Mouse (Mus musculus) forebrain, embryonic 12.5 days (tissue): Measurements from ENCODE around the gene Gm10277. TPM values are rescaled to one million over a fixed set of nuclear protein-coding genes. Genes with fewer than 3 reads are reported as not detected.

ENCODE experiments used
- ATAC-seq: fragments of 200-750 bp; cut with Nextera tagmentation; 2 replicates; pipeline ENCODE4 v1.8.0; 2017; ENCODE audit warnings: moderate TSS enrichment; ENCODE audit not compliant: low FRiP score
- H3K27ac ChIP-seq: fragments of 300-500 bp; sonication (generic); 2 replicates; pipeline ENCODE4 v1.5.1; 2016; ENCODE audit warnings: mild to moderate bottlenecking
- H3K27me3 ChIP-seq: fragments of 300-500 bp; sonication (generic); 2 replicates; pipeline ENCODE4 v1.6.1; 2016; ENCODE audit warnings: mild to moderate bottlenecking
- H3K36me3 ChIP-seq: fragments of 300-500 bp; sonication (generic); replicated peaks from 2 replicates; pipeline ENCODE4 v1.6.1; 2016; ENCODE audit warnings: mild to moderate bottlenecking
- H3K4me1 ChIP-seq: fragments of 300-500 bp; sonication (generic); 2 replicates; pipeline ENCODE4 v1.6.1; 2016
- H3K4me2 ChIP-seq: fragments of 300-500 bp; sonication (generic); 2 replicates; pipeline ENCODE4 v1.6.1; 2016; ENCODE audit warnings: mild to moderate bottlenecking, moderate library complexity
- H3K4me3 ChIP-seq: fragments of 300-500 bp; sonication (generic); replicated peaks from 2 replicates; pipeline ENCODE4 v1.5.1; 2016; ENCODE audit warnings: mild to moderate bottlenecking
- H3K9ac ChIP-seq: fragments of 300-500 bp; sonication (generic); 2 replicates; pipeline ENCODE4 v1.6.1; 2016; ENCODE audit warnings: mild to moderate bottlenecking
- H3K9me3 ChIP-seq: fragments of 300-500 bp; sonication (generic); 2 replicates; pipeline ENCODE4 v1.6.1; 2016
- WGBS: fragments of 180-500 bp; shearing (Covaris S2); methylation state at CpG from one replicate; pipeline ENCODE4 v1.1.7; 2016; 5-methylcytosine and 5-hydroxymethylcytosine counted together
- polyA plus RNA-seq: library from polyadenylated mRNA; unstranded; fragments of >200 nt; fragmentation: Nextera tagmentation; extraction: Ambion mirVana; gene quantifications from 2 replicates; pipeline ENCODE4 v1.2.1, GENCODE M21; 2016

The Gm10277 gene
- polyA plus RNA-seq, 1 experiment from 2014 or later, result 2.9 TPM

DNA sequence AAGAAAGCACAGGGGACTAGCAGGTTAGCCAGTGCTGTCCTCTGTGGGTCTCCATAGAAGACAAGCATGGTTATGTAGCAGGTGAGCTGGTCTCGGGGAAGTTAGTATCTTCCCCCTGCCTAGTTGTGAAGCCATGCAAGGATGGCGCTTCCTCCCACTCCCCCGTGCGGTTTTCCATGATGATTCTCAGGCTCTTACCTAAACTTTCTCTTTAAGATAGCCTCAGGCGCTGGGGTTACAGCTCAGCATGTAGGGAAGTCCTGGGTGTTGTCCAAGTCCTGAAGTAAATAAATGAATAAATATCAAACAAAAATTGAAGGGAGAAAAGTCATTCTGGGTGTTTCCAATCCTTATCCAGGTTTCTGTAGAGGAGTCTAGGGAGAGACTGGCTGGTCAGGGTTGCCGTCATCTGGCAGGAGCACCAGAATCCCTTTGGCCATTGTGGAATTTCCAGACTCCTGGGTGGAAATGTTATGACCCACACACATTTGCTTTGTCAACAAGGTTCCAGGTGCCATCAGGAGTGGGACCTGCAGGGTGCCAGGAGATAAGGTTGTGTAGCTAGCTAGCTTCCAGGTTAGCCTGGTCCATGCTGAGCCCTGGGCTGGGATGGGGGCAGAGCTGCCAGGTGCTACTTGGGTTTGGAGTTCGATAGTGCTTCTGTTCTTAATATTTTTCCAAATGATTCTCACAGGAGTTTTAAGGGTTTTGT is 5.3 kb downstream of the Gm10277 start:
- Histone ChIP-seq H3K4me2 (no peak overlapping the region), H3K36me3 (peaks cover 19% of the 10 kb centered on the region), H3K27me3 (no peaks in the 10 kb centered on the region), H3K9me3 (no peaks in the 10 kb centered on the region), H3K4me3 (no peak overlapping the region), H3K4me1 (peaks cover 37% of the 10 kb centered on the region), H3K27ac (no peak overlapping the region), H3K9ac (no peak overlapping the region)
- no peak for ATAC-seq
- WGBS, result 85% methylated on average over 7 of the region's 7 CpGs

DNA sequence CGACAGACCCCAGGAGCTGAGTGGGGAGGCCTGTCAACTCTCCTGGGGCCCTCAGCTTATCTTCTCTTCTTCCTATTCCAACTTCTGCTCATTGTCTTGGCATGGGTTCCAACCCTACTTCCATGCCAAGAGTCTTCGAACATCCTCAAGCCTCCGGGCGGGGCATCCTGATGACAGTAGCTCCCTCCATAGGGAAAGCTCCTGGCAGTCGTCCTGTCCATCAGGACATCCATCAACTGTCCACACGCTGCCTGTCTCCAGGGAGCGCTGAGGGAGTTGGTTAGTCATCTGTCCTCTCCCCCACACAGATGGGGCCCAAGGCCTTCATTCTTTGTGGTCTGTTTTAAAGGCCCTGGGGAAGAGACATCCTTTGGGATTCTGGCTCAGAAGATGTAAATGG is 6.5 kb downstream of the Gm10277 start:
- peaks cover 33% of the 10 kb centered on the region for H3K4me1 ChIP-seq
- no peaks in the 10 kb centered on the region for H3K27me3 ChIP-seq
- no peak overlapping the region for H3K4me3 ChIP-seq
- peaks cover 24% of the 10 kb centered on the region for H3K36me3 ChIP-seq
- H3K9me3 ChIP-seq, result no peaks in the 10 kb centered on the region
- no peak overlapping the region for H3K27ac ChIP-seq
- no peak overlapping the region for H3K4me2 ChIP-seq
- H3K9ac ChIP-seq, result no peak overlapping the region
- WGBS, result 90% methylated on average over 7 of the region's 7 CpGs
- ATAC-seq, result no peak

DNA sequence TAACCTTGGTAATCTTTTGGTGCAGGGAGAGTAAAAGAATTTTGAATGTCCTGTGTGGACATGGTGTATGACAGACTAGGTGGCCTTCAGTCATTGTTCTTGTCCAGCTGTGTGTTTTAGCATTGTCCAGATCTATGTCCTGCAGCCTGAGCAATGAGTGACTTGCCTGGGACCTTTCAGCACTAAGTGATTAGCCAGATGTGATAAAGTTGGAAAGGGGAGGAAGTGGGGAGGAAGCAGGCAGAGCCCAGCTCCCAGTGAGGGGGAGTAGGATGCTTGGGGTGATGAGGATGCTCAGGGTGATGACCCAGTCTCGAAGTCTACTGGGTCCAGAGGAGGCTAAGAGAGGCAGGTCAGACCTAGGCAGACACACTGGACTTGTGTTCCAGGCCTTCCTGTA is 8.3 kb downstream of the Gm10277 start:
- ATAC-seq, result no peak
- Histone ChIP-seq H3K9me3 (no peaks in the 10 kb centered on the region), H3K4me2 (no peak overlapping the region), H3K9ac (no peak overlapping the region), H3K4me3 (no peak overlapping the region), H3K36me3 (peaks cover 24% of the 10 kb centered on the region), H3K27me3 (no peaks in the 10 kb centered on the region), H3K4me1 (peaks cover 26% of the 10 kb centered on the region), H3K27ac (no peak overlapping the region)
- 76% methylated on average over 1 of the region's 1 CpGs for WGBS

DNA sequence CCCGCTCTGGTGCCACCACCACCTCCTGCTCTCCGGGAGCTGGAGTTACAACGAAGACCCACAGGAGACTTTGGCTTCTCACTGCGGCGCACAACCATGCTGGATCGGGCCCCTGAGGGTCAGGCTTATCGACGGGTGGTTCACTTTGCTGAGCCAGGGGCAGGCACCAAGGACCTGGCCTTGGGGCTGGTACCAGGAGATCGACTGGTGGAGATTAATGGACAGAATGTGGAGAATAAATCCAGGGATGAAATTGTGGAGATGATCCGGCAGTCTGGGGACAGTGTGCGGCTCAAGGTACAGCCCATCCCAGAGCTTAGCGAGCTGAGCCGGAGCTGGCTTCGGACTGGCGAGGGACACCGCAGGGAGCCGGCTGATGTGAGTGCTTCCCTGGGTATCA is 9.6 kb downstream of the Gm10277 start:
- Histone ChIP-seq H3K4me2 (no peak overlapping the region), H3K27ac (no peak overlapping the region), H3K36me3 (peaks cover 24% of the 10 kb centered on the region), H3K9me3 (no peaks in the 10 kb centered on the region), H3K27me3 (no peaks in the 10 kb centered on the region), H3K4me3 (no peak overlapping the region), H3K9ac (no peak overlapping the region), H3K4me1 (peaks cover 13% of the 10 kb centered on the region)
- 90% methylated on average over 17 of the region's 17 CpGs for WGBS
- ATAC-seq, result no peak

DNA sequence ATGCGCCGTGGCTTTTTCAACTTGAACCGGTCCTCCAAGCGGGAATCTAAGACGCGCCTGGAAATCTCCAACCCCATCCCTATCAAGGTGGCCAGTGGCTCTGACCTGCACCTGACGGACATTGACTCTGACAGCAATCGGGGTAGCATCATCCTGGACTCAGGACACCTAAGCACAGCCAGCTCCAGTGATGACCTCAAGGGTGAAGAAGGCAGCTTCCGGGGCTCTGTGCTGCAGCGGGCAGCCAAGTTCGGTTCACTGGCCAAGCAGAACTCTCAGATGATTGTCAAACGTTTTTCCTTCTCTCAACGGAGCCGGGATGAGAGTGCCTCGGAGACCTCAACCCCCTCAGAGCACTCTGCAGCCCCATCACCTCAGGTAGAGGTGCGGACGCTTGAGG is 10.1 kb downstream of the Gm10277 start:
- H3K4me2 ChIP-seq, result no peak overlapping the region
- H3K27ac ChIP-seq, result no peak overlapping the region
- ATAC-seq, result no peak
- H3K4me3 ChIP-seq, result no peak overlapping the region
- H3K9ac ChIP-seq, result no peak overlapping the region
- peaks cover 13% of the 10 kb centered on the region for H3K4me1 ChIP-seq
- no peaks in the 10 kb centered on the region for H3K9me3 ChIP-seq
- no peaks in the 10 kb centered on the region for H3K27me3 ChIP-seq
- 94% methylated on average over 17 of the region's 17 CpGs for WGBS
- peaks cover 24% of the 10 kb centered on the region for H3K36me3 ChIP-seq

DNA sequence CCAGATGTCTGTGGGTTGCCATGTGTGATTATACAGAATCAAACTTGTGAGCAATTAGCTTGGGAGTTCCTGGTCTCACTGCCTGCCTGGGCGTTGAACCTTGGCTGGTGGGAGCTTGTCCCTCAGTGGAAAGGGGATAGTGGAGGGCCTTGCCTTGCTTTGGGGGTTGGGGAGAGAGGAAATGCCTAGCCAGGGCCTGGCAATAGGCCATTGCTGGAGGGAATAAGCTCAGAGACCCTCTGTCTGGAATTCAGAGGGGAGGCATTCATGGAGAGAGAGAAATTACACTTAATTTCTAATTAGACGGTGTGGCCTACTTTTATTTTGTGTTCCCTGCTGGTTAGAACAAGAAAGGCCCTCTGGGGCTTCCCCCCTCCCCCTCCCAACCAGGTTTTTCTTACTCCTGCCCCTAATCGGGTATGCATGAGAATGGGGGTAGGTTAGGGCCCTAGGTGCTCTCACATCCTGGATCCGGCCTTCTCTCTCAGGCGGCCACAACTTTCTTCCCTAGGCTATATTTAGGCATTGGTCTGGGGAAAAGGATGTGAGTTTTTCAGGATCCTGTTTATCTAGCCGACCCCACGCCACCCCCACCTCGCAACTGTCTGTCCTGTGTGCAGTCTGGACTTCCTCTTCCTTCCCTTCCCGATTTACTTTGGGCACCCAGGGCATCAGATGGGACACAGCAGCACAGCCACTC is 11.7 kb downstream of the Gm10277 start:
- no peak for ATAC-seq
- peaks cover 24% of the 10 kb centered on the region for H3K36me3 ChIP-seq
- H3K4me3 ChIP-seq, result no peak overlapping the region
- no peak overlapping the region for H3K4me2 ChIP-seq
- no peaks in the 10 kb centered on the region for H3K27me3 ChIP-seq
- 45% methylated on average over 9 of the region's 9 CpGs for WGBS
- no peak overlapping the region for H3K9ac ChIP-seq
- H3K9me3 ChIP-seq, result no peaks in the 10 kb centered on the region
- peak overlapping the region; percentile 42; the same call in 1 of the 2 replicates for H3K27ac ChIP-seq
- H3K4me1 ChIP-seq, result peaks cover 13% of the 10 kb centered on the region

DNA sequence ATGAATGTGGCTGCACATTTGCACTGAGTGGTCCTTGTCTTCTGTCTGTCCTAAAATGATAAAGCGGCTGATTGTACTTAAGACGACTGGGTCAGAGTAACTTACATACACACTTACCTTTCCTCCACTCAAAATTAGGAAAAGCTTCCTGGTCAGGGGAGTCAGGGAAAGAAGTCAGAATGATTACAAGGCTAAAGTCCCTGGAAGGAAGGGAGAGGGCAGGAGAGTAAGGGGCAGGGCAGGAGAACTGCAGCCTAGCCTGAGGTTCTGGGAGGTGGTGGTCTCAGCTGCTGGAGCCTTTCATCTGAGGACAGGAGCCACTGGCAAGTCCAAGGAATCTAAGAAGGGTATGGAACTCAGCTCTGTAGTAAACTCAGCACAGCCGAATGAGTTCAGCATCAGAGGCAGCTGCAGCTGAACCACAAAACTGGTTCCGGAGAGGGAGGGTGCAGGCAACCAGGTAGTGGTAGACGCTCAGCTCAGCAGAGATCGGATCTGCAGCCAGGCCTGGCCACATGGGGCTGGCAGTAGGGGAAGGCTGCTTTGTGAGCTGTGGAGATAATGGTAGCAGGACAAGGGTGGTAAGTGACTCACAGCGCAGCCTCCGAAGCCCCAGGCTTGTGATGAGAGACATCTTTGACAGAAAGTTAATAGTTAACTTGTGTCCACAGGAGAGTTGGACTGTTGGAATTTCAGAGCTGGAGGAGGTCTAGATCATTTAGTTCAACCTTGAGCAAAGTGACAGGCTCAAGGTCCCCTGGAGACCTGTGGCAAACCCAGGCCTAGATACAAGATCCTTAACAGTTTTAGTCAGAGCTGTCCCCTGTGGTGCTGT is 15.5 kb downstream of the Gm10277 start:
- H3K4me2 ChIP-seq, result no peak overlapping the region
- H3K36me3 ChIP-seq, result peaks cover 3% of the 10 kb centered on the region
- no peak overlapping the region for H3K27ac ChIP-seq
- no peak overlapping the region for H3K4me3 ChIP-seq
- no peak overlapping the region for H3K9ac ChIP-seq
- no peaks in the 10 kb centered on the region for H3K9me3 ChIP-seq
- ATAC-seq, result no peak
- 73% methylated on average over 8 of the region's 8 CpGs for WGBS
- peaks cover 10% of the 10 kb centered on the region for H3K4me1 ChIP-seq
- H3K27me3 ChIP-seq, result no peaks in the 10 kb centered on the region

DNA sequence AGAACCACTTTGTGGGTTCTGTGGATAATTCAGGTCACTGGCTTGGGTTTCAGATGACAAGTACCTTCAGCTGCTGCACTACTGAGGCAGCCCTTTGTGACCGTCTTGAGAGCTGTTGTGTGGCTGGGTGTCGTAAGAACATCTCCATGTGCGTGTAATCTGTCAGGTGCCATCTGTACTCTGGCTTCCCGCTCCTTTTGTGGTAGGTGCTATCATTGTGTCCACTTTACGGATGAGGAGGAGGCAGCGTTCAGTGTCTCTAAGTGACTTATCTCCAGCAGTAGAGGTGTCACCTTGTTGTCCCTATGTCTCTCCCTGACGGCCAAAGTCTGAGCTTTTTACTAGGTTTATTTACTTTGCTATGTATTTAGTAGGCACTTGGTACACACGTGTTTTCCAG is 17.2 kb downstream of the Gm10277 start:
- 91% methylated on average over 8 of the region's 8 CpGs for WGBS
- Histone ChIP-seq H3K36me3 (no peaks in the 10 kb centered on the region), H3K9ac (no peak overlapping the region), H3K27me3 (peaks cover 13% of the 10 kb centered on the region; the same call in 1 of the 2 replicates), H3K27ac (no peak overlapping the region), H3K4me2 (no peak overlapping the region), H3K4me1 (peaks cover 18% of the 10 kb centered on the region), H3K9me3 (no peaks in the 10 kb centered on the region), H3K4me3 (no peak overlapping the region)
- ATAC-seq, result no peak

DNA sequence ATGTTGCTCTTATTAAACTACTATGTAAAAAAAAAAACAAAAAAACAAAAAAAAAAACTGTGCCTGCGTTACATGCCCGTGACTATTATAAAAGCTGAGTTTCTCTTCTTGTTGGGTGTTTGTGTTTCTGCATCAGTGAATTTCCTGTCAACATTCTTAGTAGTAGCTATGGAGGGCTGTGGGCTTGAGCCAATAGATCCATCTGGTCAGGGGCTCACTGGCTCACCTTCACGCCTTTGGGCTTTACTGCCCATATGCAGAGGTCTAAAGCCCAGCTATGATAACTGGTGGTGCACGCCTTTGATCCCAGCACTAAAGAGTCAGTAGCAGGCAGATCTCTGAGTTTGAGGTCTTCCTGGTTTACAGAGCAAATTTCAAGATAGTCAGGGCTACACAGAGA is 18.1 kb downstream of the Gm10277 start:
- Histone ChIP-seq H3K4me3 (no peak overlapping the region), H3K27ac (no peak overlapping the region), H3K4me2 (no peak overlapping the region), H3K9me3 (no peaks in the 10 kb centered on the region), H3K36me3 (no peaks in the 10 kb centered on the region), H3K9ac (no peak overlapping the region), H3K4me1 (peaks cover 27% of the 10 kb centered on the region), H3K27me3 (peaks cover 16% of the 10 kb centered on the region; the same call in 1 of the 2 replicates)
- no peak for ATAC-seq
- 86% methylated on average over 4 of the region's 4 CpGs for WGBS

DNA sequence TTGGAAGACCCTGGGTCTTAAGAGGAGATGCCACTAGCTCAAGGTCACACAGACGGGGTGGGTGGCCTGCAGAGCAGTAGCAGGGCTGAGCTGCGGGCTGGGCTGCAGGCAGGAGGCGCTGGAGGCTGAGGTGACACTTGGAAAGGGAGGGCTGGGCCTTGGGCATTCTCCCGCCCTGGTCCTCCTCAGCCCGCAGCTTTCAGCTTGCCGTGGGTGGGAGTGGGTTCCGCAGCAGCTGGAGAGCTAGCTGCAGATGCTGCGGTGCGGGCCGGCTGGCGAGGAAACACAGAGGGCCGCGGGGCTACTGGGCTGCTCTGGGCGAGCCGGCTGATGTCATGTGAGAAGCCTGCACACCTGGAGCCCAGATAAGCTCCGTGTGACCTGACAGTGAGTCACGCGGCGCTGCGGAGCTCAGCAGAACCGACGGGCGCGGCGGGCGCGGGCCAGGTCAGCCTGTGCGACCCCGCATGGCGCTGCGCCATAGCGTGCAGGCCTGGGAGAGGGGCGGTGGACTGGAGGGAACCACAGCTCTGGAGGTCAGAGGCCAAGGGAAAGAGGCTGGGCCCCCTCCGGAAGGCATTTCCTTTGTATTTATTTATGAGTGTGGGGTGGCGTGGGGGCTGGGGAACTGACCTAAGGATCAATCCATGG is 21.1 kb downstream of the Gm10277 start:
- Histone ChIP-seq H3K4me2 (peak overlapping the region; percentile 70), H3K9ac (peak overlapping the region; percentile 65), H3K4me1 (peaks cover 40% of the 10 kb centered on the region), H3K27me3 (peaks cover 30% of the 10 kb centered on the region), H3K4me3 (peak overlapping the region; percentile 35), H3K36me3 (no peaks in the 10 kb centered on the region), H3K27ac (peak overlapping the region; percentile 53; the same call in 1 of the 2 replicates), H3K9me3 (no peaks in the 10 kb centered on the region)
- WGBS, result 2% methylated on average over 35 of the region's 35 CpGs
- 0 out of 2 replicates have a peak, but pooled peaks have one; percentile 19 for ATAC-seq

DNA sequence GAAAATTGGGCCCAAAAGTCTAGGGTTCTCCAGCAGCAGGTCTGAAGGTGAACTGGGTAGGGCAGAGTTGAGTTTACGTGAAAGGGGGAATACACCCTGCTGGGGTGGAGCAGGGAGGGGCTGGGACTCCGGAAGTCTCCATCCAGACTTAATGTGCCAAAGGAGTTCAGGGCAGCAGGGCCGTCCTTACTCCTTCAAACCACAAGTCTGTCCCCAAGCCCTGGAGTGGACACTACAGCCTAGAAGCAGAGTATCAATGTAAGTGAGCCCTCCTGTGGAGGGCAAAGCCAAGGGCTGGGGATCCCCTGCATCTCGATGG is 22.1 kb downstream of the Gm10277 start:
- H3K9ac ChIP-seq, result no peak overlapping the region

More for the DNA sequence above, 22.1 kb downstream of the Gm10277 start:
- no peak for ATAC-seq
- Histone ChIP-seq H3K27ac (no peak overlapping the region), H3K4me3 (no peak overlapping the region), H3K4me1 (peaks cover 40% of the 10 kb centered on the region), H3K36me3 (no peaks in the 10 kb centered on the region), H3K27me3 (peaks cover 30% of the 10 kb centered on the region), H3K4me2 (peak overlapping the region; percentile 92), H3K9me3 (no peaks in the 10 kb centered on the region)
- WGBS, result 60% methylated on average over 4 of the region's 4 CpGs
